Mouse (Mus musculus) gastrocnemius, postnatal 25 days (tissue): ENCODE results near the gene Iars2. TPM values are rescaled to one million over a fixed set of nuclear protein-coding genes. Genes with fewer than 3 reads are reported as not detected.

Source experiments
- microRNA-seq, 2 experiments: library from miRNA; unstranded; fragments of <30 nt; microRNA quantifications; one replicate each; pipeline ENCODE4 v1.2.0; 2021; ENCODE audit warnings: borderline replicate concordance in 2 of 2
- total RNA-seq, 2 experiments: library from RNA; stranded (reverse); gene quantifications; 1 replicate in 1 of 2; 2 replicates in 1 of 2; pipeline ENCODE4 v1.2.3; 2021

Gene Iars2
- total RNA-seq, 2 experiments from 2014 or later = 33.4 to 38.5 TPM

Small RNA genes lying within 50 kb of the gene (microRNA-seq; reads per million reads assigned to microRNA genes)
- gene Mir194-1 = 0.26 to 0.74 reads per million in 2 experiments
- 0 to 1.6 reads per million in 2 experiments for gene Mir215
- gene Mir664 = 68.8 to 75.1 reads per million in 2 experiments

Other genes starting within 250 kb of the Iars2 start
- 10 to 100 TPM; 15.8 to 16.3 TPM for gene Rab3gap2, start 125.3 kb downstream of the Iars2 start, total RNA-seq
- gene Bpnt1, start 2.8 kb upstream of the Iars2 start, total RNA-seq = 10 to 100 TPM; 17.8 to 18.1 TPM
- gene Eprs, start 33.6 kb upstream of the Iars2 start, total RNA-seq = 100 to 1,000 TPM; 147 to 149 TPM
- not detected for gene Slc30a10, start 125.5 kb upstream of the Iars2 start, total RNA-seq